Mouse (Mus musculus) hindbrain, embryonic 13.5 days (tissue): ENCODE measurements around the gene Mapk3. TPM values are rescaled to one million over a fixed set of nuclear protein-coding genes. Genes with fewer than 3 reads are reported as not detected.
A peak's percentile ranks its signal among the peaks of the same experiment; 100 is the strongest.

ENCODE experiments used
- ATAC-seq: fragments of 200-750 bp; cut with Nextera tagmentation; 2 replicates; pipeline ENCODE4 v1.8.0; 2017; ENCODE audit warnings: moderate TSS enrichment; ENCODE audit not compliant: low FRiP score
- H3K27ac ChIP-seq: fragments of 300-500 bp; sonication (generic); 2 replicates; pipeline ENCODE4 v1.5.1; 2015; ENCODE audit warnings: inconsistent platforms, mild to moderate bottlenecking, moderate library complexity
- H3K27me3 ChIP-seq: fragments of 300-500 bp; sonication (generic); 2 replicates; pipeline ENCODE4 v1.6.1; 2015; ENCODE audit warnings: mild to moderate bottlenecking, inconsistent platforms
- H3K36me3 ChIP-seq: fragments of 300-500 bp; sonication (generic); 2 replicates; pipeline ENCODE4 v1.6.1; 2015; ENCODE audit warnings: mild to moderate bottlenecking, inconsistent platforms
- H3K4me1 ChIP-seq: fragments of 300-500 bp; sonication (generic); replicated peaks from 2 replicates; pipeline ENCODE4 v1.6.1; 2015; ENCODE audit warnings: inconsistent platforms
- H3K4me2 ChIP-seq: fragments of 300-500 bp; sonication (generic); 2 replicates; pipeline ENCODE4 v1.6.1; 2015; ENCODE audit warnings: inconsistent platforms, mild to moderate bottlenecking, moderate library complexity
- H3K4me3 ChIP-seq: fragments of 300-500 bp; sonication (generic); 2 replicates; pipeline ENCODE4 v1.5.1; 2015; ENCODE audit warnings: mild to moderate bottlenecking, inconsistent platforms
- H3K9ac ChIP-seq: fragments of 300-500 bp; sonication (generic); 2 replicates; pipeline ENCODE4 v1.6.1; 2015; ENCODE audit warnings: mild to moderate bottlenecking, inconsistent platforms
- H3K9me3 ChIP-seq: fragments of 300-500 bp; sonication (generic); 2 replicates; pipeline ENCODE4 v1.6.1; 2016; ENCODE audit warnings: inconsistent platforms
- WGBS: fragments of 180-500 bp; shearing (Covaris S2); methylation state at CpG from one replicate; pipeline ENCODE4 v1.1.7; 2015; 5-methylcytosine and 5-hydroxymethylcytosine counted together
- polyA plus RNA-seq: library from polyadenylated mRNA; unstranded; fragments of >200 nt; fragmentation: Nextera tagmentation; extraction: Ambion mirVana; gene quantifications from 2 replicates; pipeline ENCODE4 v1.2.1, GENCODE M21; 2015

Mapk3 gene
- polyA plus RNA-seq, 1 experiment from 2014 or later, result 94.2 TPM

DNA sequence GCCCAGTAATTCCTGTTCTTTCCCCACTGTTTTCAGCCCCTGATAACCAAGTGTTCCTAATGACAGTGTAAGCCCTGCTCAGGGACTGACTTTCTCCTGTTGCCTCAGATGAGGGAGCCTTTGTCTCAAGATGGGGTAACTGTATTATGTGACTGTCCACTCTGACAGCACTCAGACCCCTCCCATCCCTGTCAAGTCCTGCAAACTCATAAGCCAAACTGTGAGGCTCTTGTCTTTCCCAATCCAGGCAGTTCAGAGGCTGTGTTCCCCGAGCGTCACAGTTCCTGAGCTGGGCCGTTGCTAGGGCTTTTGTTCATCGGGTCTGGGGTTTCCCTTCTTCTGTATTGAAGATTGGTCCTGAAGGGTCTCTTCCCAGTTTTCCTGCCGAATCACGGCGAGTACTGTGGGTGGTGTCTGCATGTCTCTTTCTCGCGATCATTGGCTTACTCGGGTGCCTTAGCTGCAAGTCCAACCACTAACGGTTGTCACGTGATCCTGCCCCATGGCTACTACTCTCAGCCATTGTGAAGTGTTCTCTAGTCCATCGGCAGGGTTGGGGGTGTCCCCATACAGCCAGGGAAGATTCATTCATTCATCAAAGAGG, 19.2 kb upstream of the Mapk3 start:
- Histone ChIP-seq H3K9ac (no peak overlapping the region), H3K27me3 (no peaks in the 10 kb centered on the region), H3K27ac (no peak overlapping the region), H3K9me3 (no peaks in the 10 kb centered on the region), H3K4me1 (0 out of 2 replicates have a peak, but pooled peaks cover 10% of the 10 kb centered on the region), H3K36me3 (no peaks in the 10 kb centered on the region), H3K4me3 (no peak overlapping the region), H3K4me2 (no peak overlapping the region)
- WGBS, result 69% methylated on average over 13 of the region's 13 CpGs
- ATAC-seq, result no peak

GRCm38 (mm10) chr7:126740977-126741376, 18.4 kb upstream of the Mapk3 start:
- H3K4me3 ChIP-seq, result no peak overlapping the region
- ATAC-seq, result no peak
- no peaks in the 10 kb centered on the region for H3K9me3 ChIP-seq
- H3K9ac ChIP-seq, result no peak overlapping the region
- 92% methylated on average over 5 of the region's 5 CpGs for WGBS
- H3K27ac ChIP-seq, result no peak overlapping the region
- 0 out of 2 replicates have a peak, but pooled peaks cover 10% of the 10 kb centered on the region for H3K4me1 ChIP-seq
- no peak overlapping the region for H3K4me2 ChIP-seq
- H3K36me3 ChIP-seq, result no peaks in the 10 kb centered on the region
- no peaks in the 10 kb centered on the region for H3K27me3 ChIP-seq

DNA sequence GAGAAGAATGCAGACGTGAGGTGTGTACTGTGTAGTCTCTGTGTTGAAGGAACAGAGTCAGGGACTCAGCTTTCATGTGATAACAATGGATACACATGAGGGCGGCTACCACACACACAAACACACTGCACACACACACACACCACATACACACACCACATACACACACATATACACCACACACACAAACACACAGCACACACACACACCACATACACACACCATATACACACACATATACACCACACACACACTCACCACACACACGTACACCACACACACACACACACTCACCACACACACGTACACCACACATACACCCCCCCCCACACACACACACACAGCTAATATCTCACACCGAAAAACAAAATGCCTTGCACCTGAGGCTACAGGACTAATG, 17.9 kb upstream of the Mapk3 start:
- H3K4me2 ChIP-seq, result no peak overlapping the region
- H3K4me3 ChIP-seq, result no peak overlapping the region
- no peaks in the 10 kb centered on the region for H3K9me3 ChIP-seq
- H3K36me3 ChIP-seq, result no peaks in the 10 kb centered on the region
- no peak overlapping the region for H3K9ac ChIP-seq
- no peak for ATAC-seq
- no peak overlapping the region for H3K27ac ChIP-seq
- H3K4me1 ChIP-seq, result 0 out of 2 replicates have a peak, but pooled peaks cover 10% of the 10 kb centered on the region
- WGBS, result 85% methylated on average over 5 of the region's 5 CpGs
- no peaks in the 10 kb centered on the region for H3K27me3 ChIP-seq

- H3K27ac ChIP-seq, result no peak overlapping the region
- H3K4me2 ChIP-seq, result no peak overlapping the region
- no peaks in the 10 kb centered on the region for H3K27me3 ChIP-seq
- H3K4me3 ChIP-seq, result no peak overlapping the region
- H3K9me3 ChIP-seq, result no peaks in the 10 kb centered on the region
- 93% methylated on average over 13 of the region's 13 CpGs for WGBS
- no peak overlapping the region for H3K9ac ChIP-seq
- H3K4me1 ChIP-seq, result 0 out of 2 replicates have a peak, but pooled peaks cover 10% of the 10 kb centered on the region
- no peaks in the 10 kb centered on the region for H3K36me3 ChIP-seq
- no peak for ATAC-seq
These were observed 17.4 kb upstream of the Mapk3 start for GRCm38 (mm10) chr7:126741964-126742482.

GRCm38 (mm10) chr7:126746066-126746465, 13.3 kb upstream of the Mapk3 start:
- Histone ChIP-seq H3K27ac (no peak overlapping the region), H3K36me3 (no peaks in the 10 kb centered on the region), H3K9ac (no peak overlapping the region), H3K4me1 (no peaks in the 10 kb centered on the region), H3K4me3 (no peak overlapping the region), H3K27me3 (no peaks in the 10 kb centered on the region), H3K9me3 (no peaks in the 10 kb centered on the region), H3K4me2 (no peak overlapping the region)
- ATAC-seq, result no peak
- WGBS, result 93% methylated on average over 12 of the region's 12 CpGs

GRCm38 (mm10) chr7:126746798-126747197, 12.6 kb upstream of the Mapk3 start:
- Histone ChIP-seq H3K9me3 (no peaks in the 10 kb centered on the region), H3K4me3 (no peak overlapping the region), H3K27ac (no peak overlapping the region), H3K9ac (no peak overlapping the region), H3K36me3 (no peaks in the 10 kb centered on the region), H3K27me3 (no peaks in the 10 kb centered on the region), H3K4me1 (no peaks in the 10 kb centered on the region), H3K4me2 (no peak overlapping the region)
- 37% methylated on average over 6 of the region's 6 CpGs for WGBS
- ATAC-seq, result no peak

- no peak for ATAC-seq
- no peak overlapping the region for H3K27ac ChIP-seq
- WGBS, result 83% methylated on average over 7 of the region's 7 CpGs
- H3K4me3 ChIP-seq, result no peak overlapping the region
- no peaks in the 10 kb centered on the region for H3K36me3 ChIP-seq
- no peak overlapping the region for H3K4me2 ChIP-seq
- no peak overlapping the region for H3K9ac ChIP-seq
- H3K9me3 ChIP-seq, result no peaks in the 10 kb centered on the region
- H3K27me3 ChIP-seq, result no peaks in the 10 kb centered on the region
- no peaks in the 10 kb centered on the region for H3K4me1 ChIP-seq
These were observed 10.6 kb upstream of the Mapk3 start for GRCm38 (mm10) chr7:126748824-126749223.

DNA sequence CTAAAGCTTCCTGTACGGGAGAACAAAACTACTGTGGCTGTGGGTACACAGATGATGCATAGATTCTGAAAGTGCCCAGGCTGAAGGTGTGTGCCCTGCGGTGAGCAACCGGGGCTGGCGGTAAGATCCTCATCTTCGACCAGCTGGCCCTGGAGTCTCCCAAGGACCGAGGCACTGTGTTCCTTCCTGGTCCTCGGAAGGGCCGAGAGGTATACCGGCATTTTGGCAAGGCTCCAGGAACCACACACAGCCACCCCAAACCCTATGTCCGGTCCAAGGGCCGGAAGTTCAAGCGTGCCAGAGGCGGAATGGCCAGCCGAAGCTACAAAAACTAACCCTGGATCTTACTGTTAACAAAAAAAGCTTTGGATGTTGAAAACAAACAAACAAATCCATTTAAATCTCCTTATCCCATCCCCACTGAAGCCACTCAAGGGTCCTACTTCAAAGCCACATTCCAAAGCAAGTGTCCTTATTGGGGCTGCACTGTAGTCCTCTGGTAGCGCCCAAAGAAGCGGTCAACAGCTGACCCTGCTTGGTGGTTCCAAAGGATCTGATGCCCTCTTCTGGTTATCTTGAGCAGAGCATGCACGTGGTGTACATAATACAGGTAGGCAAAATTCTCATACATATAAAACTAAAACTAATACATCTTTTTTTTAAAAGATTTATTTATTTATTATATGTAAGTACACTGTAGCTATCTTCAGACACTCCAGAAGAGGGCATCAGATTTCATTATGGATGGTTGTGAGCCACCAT, 9.6 kb upstream of the Mapk3 start:
- WGBS, result 93% methylated on average over 17 of the region's 17 CpGs
- Histone ChIP-seq H3K9me3 (no peaks in the 10 kb centered on the region), H3K4me3 (no peak overlapping the region), H3K27me3 (no peaks in the 10 kb centered on the region), H3K4me2 (no peak overlapping the region), H3K4me1 (0 out of 2 replicates have a peak, but pooled peaks cover 4% of the 10 kb centered on the region), H3K36me3 (no peaks in the 10 kb centered on the region), H3K27ac (no peak overlapping the region), H3K9ac (no peak overlapping the region)
- no peak for ATAC-seq

GRCm38 (mm10) chr7:126754866-126755265, 4.5 kb upstream of the Mapk3 start:
- 2% methylated on average over 9 of the region's 9 CpGs for WGBS
- Histone ChIP-seq H3K4me1 (peaks cover 7% of the 10 kb centered on the region), H3K36me3 (no peaks in the 10 kb centered on the region), H3K9me3 (no peaks in the 10 kb centered on the region), H3K4me2 (no peak overlapping the region), H3K4me3 (no peak overlapping the region), H3K27ac (no peak overlapping the region; the same call in 1 of the 2 replicates), H3K9ac (no peak overlapping the region), H3K27me3 (no peaks in the 10 kb centered on the region)
- ATAC-seq, result peak; percentile 30; the same call in 1 of the 2 replicates

- Histone ChIP-seq H3K27ac (0 out of 2 replicates have a peak overlapping the region, but pooled peaks have one; percentile 92), H3K4me3 (no peak overlapping the region), H3K4me1 (peaks cover 44% of the 10 kb centered on the region), H3K36me3 (peaks cover 9% of the 10 kb centered on the region), H3K9ac (no peak overlapping the region; the same call in 1 of the 2 replicates), H3K4me2 (no peak overlapping the region), H3K27me3 (no peaks in the 10 kb centered on the region), H3K9me3 (no peaks in the 10 kb centered on the region)
- WGBS, result 59% methylated on average over 7 of the region's 7 CpGs
- ATAC-seq, result no peak
These were observed 862 bp upstream of the Mapk3 start for GRCm38 (mm10) chr7:126758539-126758938.

- Histone ChIP-seq H3K9me3 (no peaks in the 10 kb centered on the region), H3K9ac (peak overlapping the region; percentile 91), H3K4me2 (peak overlapping the region; percentile 93), H3K4me3 (peak overlapping the region; percentile 77), H3K27ac (peak overlapping the region; percentile 92), H3K36me3 (peaks cover 22% of the 10 kb centered on the region), H3K27me3 (no peaks in the 10 kb centered on the region), H3K4me1 (peaks cover 43% of the 10 kb centered on the region)
- WGBS, result 0% methylated on average over 22 of the region's 24 CpGs
- peak; percentile 63 for ATAC-seq
These were observed 430 bp downstream of the Mapk3 start for GRCm38 (mm10) chr7:126759672-126760390.

- Histone ChIP-seq H3K27ac (peak overlapping the region; percentile 92), H3K36me3 (peaks cover 28% of the 10 kb centered on the region), H3K4me2 (peak overlapping the region; percentile 93), H3K27me3 (no peaks in the 10 kb centered on the region), H3K9ac (peak overlapping the region; percentile 91), H3K4me3 (peak overlapping the region; percentile 77), H3K9me3 (no peaks in the 10 kb centered on the region), H3K4me1 (peaks cover 40% of the 10 kb centered on the region)
- 15% methylated on average over 3 of the region's 3 CpGs for WGBS
- peak; percentile 47 for ATAC-seq
These were observed 996 bp downstream of the Mapk3 start for GRCm38 (mm10) chr7:126760391-126760802.
